Mouse (Mus musculus) activated CD4-positive, CD25-positive, alpha-beta regulatory T cell, adult 9 weeks (primary cell): Measurements from ENCODE around the gene Dbx1. TPM values are rescaled to one million over a fixed set of nuclear protein-coding genes. Genes with fewer than 3 reads are reported as not detected.

Experiments used
- polyA plus RNA-seq: library from polyadenylated mRNA; unstranded; fragments of 100-300 nt; shearing (Covaris generic); gene quantifications from one replicate; pipeline ENCODE4 v1.2.1, GENCODE M21; 2017

The Dbx1 gene
- polyA plus RNA-seq = not detected

DNA sequence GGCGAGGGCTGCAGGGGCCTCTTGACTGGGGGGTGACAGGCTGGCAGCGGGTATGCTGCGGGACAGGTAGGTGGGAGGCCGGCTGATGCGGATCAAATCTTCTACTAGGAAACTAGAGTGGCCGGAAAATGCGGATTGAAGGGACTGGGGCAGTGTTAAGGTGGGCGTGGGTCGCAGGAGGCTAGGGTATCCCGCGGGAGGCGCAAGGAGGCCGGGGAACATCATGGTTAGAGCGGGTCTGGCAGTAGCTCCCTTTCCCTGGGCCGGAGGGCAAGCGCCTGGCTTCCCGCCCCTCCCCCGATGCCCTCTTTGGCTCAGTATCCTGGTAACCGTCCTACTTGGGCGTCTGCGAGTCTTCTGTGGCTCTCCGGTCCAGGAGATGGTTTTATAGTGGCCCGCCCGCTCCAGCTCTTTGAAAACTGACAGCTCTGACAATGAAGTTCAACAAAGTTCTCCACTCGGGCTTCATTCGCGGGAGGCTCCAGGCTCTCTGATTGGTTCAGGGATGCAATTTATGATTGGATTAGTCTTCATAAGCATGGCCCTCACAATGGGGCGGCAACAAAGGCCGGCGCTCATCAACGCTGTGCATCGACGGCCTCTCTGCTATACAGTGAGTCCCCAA, at the start of gene Dbx1:
TSS of gene Dbx1 (minus strand) at position 359 of the 625 bp plus-strand sequence.

Other genes with a start within 250 kb of the Dbx1 start
- 50.0 TPM for gene Htatip2, start 122.3 kb upstream of the Dbx1 start, polyA plus RNA-seq
- 14.4 TPM for gene Prmt3, start 141.5 kb upstream of the Dbx1 start, polyA plus RNA-seq